Mouse (Mus musculus) adrenal gland, adult 2 months (tissue): Measurements from ENCODE around the gene S100a8. TPM values are rescaled to one million over a fixed set of nuclear protein-coding genes. Genes with fewer than 3 reads are reported as not detected.

Source experiments
- DNase-seq: peaks from one replicate; pipeline ENCODE4 v3.0.0; 2021
- long read RNA-seq: library from polyadenylated mRNA; stranded (forward); transcript quantifications from one replicate; pipeline ENCODE4 v2.0.0, GENCODE M21; 2021
- polyA plus RNA-seq: library from polyadenylated mRNA; depleted of rRNA; stranded (reverse); fragments of >200 nt; gene quantifications from 2 replicates; pipeline ENCODE4 v1.2.3, GENCODE M21; 2012; rRNA removed
- total RNA-seq, 2 experiments: library from RNA; stranded (reverse); gene quantifications; 2 replicates each; pipeline ENCODE4 v1.2.3; 2021

Gene S100a8
- 1 to 10 TPM; 3.2 to 3.6 TPM for total RNA-seq
- not detected in 2 replicates for polyA plus RNA-seq
- long read RNA-seq, partial matches to known transcripts, result 0 of 1 reads
- long read RNA-seq, other reads (novel, unspliced or antisense), result 0 of 1 reads

- peak; percentile 40 for DNase-seq
Measured at GRCm38 (mm10) chr3:90668846-90669245, at the start of gene S100a8. TSS of gene S100a8 (plus strand) at chr3:90668978.

- no peak for DNase-seq
Measured at GRCm38 (mm10) chr3:90621552-90621951, 47.2 kb upstream of the S100a8 start.

- peak; percentile 65 for DNase-seq
Measured at GRCm38 (mm10) chr3:90623435-90624071, 45.2 kb upstream of the S100a8 start.

- DNase-seq, result no peak
Measured at GRCm38 (mm10) chr3:90625496-90625895, 43.3 kb upstream of the S100a8 start.

- no peak for DNase-seq
Measured at GRCm38 (mm10) chr3:90626266-90627021, 42.3 kb upstream of the S100a8 start.

GRCm38 (mm10) chr3:90627366-90627765 is 41.4 kb upstream of the S100a8 start:
- no peak for DNase-seq

- no peak for DNase-seq
Measured at GRCm38 (mm10) chr3:90627807-90628206, 41.0 kb upstream of the S100a8 start.

- DNase-seq, result no peak
Measured at GRCm38 (mm10) chr3:90629298-90629697, 39.5 kb upstream of the S100a8 start.

- no peak for DNase-seq
Measured at GRCm38 (mm10) chr3:90631984-90632383, 36.8 kb upstream of the S100a8 start.

- DNase-seq, result no peak
Measured at GRCm38 (mm10) chr3:90638511-90639275, 30.1 kb upstream of the S100a8 start.

GRCm38 (mm10) chr3:90639511-90640154 is 29.1 kb upstream of the S100a8 start:
- DNase-seq, result peak; percentile 11

- no peak for DNase-seq
Measured at GRCm38 (mm10) chr3:90640981-90641380, 27.8 kb upstream of the S100a8 start.

- DNase-seq, result peak; percentile 52
Measured at GRCm38 (mm10) chr3:90644220-90644619, 24.6 kb upstream of the S100a8 start.

- DNase-seq, result no peak
Measured at GRCm38 (mm10) chr3:90647291-90647690, 21.5 kb upstream of the S100a8 start.

GRCm38 (mm10) chr3:90648981-90649380 is 19.8 kb upstream of the S100a8 start:
- DNase-seq, result no peak

- DNase-seq, result no peak
Measured at GRCm38 (mm10) chr3:90649832-90650231, 18.9 kb upstream of the S100a8 start.

GRCm38 (mm10) chr3:90652878-90653508 is 15.8 kb upstream of the S100a8 start:
- peak; percentile 58 for DNase-seq

GRCm38 (mm10) chr3:90653717-90654116 is 15.1 kb upstream of the S100a8 start, which contains the start of gene S100a7a:
TSS of gene S100a7a (plus strand) at chr3:90654017.
- no peak for DNase-seq

GRCm38 (mm10) chr3:90657405-90657804 is 11.4 kb upstream of the S100a8 start:
- no peak for DNase-seq

- no peak for DNase-seq
Measured at GRCm38 (mm10) chr3:90659364-90660044, 9.3 kb upstream of the S100a8 start.

- DNase-seq, result peak; percentile 24
Measured at GRCm38 (mm10) chr3:90664219-90664618, 4.6 kb upstream of the S100a8 start.
